Mouse (Mus musculus): ENCODE results near the gene Slc7a8.

The Slc7a8 gene

DNA sequence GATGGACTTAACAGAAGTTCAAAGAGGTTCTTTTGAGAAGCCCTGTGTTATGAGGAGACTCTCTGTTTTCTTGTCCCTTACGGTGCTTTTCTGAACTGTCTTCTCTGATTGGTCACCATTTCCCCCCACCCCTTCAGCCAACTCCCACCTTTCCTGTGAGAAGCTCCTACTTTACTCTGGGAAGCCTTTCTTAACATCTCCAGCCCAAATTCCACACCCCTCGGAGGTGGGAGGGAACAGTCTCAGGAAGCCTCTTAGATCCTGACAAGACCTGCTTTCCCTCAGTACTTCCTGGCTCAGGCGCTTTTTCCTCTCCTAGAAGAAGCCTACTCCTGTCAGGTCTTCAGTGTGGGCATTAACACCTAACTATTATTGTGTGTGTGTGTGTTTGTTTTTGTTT lies 82.2 kb downstream of the Slc7a8 start:
- no peak for DNase-seq (ENCODE audit: low spot score)

DNA sequence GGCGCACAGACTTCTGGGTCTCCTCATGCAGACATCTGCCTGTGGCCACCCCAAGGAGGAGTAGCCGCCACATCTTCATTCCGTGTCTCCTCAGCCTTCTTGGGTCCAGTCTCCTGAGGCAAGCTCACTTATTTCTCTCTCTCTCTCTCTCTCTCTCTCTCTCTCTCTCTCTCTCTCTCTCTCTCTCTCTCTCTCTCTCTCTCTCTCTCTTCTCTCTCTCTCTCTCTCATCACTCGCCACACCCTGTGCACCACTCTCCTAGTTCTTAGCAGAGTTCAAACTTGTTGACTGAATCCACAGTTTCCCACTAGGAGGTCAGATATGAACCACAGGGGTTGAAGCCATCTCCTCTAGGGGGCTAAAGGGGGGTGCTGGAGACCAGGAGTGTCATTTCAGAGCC lies 83.0 kb downstream of the Slc7a8 start, which contains the start of gene Gm29776:
Gm29776 (minus strand) TSS at position 101 of the 400 bp plus-strand sequence.
- no peak for DNase-seq (ENCODE audit: low spot score)

DNA sequence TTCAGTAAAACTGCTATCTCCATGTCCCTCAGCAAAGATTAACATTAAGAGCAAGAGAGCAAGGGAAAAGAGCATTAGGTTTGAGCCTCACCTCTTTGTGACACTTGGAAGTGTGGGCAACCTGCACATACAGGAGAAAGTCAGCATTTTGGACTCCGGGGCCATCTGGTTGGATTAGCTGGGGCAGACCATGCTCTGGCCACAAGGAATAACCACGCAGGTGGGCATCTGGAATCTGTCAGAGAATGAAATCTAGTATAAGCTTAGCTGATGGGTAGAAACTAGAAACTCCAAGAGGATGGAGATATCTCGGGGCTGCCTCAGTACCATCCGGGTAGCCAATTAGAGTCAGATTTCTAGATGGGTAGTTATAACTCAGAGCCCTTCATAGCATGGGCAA lies 85.0 kb downstream of the Slc7a8 start:
- DNase-seq (ENCODE audit: low spot score), result no peak

DNA sequence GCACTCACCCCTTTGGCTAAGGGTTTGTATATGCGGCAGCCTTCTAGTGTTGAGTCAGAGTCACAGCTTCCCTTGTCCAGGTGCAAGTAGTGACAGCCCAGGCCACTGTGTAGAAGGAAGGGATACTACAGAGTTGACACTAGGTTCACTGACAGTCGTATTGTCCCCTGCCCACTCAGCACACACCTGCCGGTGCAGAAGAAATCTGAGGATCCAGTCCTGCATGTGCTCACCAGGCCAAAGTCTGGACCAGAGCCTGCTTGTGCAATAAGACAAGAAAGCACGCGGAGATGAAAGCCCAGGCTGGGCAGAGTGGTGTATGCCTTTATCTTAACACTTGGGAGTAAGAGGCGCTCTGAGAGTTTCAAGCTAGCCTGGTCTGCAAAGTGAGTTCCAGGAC lies 86.7 kb downstream of the Slc7a8 start:
- no peak for DNase-seq (ENCODE audit: low spot score)

DNA sequence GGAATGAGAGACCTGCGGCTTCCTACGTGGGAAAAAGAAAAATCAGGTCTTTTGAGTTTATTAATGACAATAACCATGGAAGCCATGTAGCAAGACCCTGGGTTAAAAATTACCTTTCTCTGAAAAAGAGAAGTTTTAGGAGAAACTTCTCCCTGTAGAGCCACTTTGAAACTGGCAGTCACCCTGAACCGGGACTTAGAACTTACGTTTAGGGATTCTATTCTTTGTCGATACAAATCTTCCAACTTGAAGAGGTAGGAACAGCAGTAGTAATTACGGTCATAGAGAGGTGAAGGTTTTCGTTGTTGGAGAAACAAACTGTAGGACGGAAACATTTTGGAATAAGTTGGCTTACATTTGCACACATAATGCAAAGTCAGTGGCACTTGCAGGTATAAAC lies 94.5 kb downstream of the Slc7a8 start:
- DNase-seq (ENCODE audit: low spot score), result no peak

DNA sequence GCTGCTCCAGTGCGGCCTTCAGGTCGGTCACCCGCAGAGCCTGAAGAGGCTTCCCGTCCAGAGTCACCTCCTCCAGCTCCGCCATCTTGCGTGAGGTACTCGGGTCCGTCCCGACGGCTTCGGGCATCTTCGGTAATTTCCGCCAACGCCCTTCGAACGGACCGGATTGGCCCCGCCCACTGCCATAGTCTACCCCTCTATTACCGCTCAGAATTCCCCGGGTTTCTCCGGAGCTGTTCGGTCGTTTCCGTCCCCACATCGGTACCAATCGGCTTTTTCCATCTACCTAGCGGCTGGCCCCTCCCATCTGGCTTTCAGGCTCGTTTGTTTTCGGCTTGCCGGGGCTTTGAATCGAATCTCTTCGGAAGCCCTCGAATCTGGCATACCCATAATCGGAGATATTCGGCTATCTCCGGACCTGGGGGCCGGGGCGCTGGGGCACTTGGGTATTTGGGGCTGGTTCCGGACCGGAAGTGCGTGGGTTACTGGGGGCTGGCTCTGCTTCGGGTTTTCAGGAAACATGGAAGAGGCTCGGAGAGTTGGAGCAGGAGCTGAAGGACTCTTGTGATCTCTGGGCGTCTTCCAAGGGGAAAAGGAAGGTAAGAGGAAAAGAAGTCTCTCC lies 95.1 kb downstream of the Slc7a8 start, which contains the start of gene Acin1:
Acin1 (minus strand) TSS at position 410 of the 622 bp plus-strand sequence.
- peak; percentile 100 for DNase-seq (ENCODE audit: low spot score)

DNA sequence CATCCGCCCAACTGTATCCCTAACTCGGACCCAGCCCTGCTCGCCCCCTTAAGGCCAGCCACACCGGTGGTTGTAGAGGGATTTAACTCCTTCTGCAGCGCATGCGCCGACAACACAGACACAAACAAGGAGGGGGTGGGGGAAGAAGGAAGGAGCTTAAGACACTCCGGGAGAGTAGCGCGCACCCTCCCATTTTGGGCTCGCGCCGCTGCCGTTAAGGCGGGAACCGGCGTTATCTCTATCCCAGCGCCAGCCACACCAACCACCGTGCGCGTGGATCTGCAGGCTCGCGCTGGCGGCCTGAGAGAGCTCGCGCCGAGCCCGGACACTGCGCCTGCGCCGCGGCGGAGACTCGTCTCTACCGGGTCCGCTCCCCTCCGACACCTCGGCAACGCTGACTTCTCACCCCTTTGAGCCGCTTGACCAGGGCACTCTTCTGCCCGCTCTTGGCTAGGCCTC lies 95.7 kb downstream of the Slc7a8 start, which contains the start of gene 1700123O20Rik:
1700123O20Rik (plus strand) TSS at position 154 of the 459 bp plus-strand sequence.
- no peak for DNase-seq (ENCODE audit: low spot score)

DNA sequence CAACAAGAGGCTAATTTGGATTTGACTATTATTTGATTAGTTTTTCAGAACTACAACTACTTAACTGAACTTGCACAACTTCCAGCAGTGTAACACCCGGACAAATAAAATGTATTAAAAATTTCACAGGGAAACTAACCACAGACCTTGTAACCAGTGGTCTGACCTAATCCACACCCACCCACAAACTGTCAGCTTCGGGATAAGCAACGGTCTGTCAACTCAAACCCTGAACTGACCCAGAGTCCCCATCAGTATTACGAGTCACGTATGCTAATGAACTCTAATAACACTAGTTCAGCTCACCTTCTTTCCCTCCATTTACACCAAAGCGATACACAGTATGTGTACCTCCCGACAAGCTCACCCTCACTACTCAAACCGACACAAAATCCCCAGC lies 96.3 kb downstream of the Slc7a8 start:
- no peak for DNase-seq (ENCODE audit: low spot score)

DNA sequence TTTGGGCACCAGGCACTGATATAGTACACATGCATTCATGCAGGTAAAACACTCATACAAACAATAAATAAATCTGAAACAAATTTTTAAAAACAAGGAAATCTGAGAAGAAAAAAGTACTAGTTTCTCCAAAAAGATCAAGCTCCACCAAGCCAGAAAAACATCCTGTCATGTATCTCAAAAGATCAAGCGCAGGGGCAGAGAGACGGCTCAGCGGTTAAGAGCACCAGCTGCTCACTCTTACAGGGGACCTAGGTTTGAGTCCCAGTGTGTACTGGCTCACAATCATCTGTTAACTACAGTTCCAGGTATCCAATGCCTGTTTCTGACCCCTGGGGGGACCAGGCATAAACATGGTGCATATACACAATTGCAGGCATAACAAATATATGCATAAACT lies 99.3 kb downstream of the Slc7a8 start:
- no peak for DNase-seq (ENCODE audit: low spot score)

DNA sequence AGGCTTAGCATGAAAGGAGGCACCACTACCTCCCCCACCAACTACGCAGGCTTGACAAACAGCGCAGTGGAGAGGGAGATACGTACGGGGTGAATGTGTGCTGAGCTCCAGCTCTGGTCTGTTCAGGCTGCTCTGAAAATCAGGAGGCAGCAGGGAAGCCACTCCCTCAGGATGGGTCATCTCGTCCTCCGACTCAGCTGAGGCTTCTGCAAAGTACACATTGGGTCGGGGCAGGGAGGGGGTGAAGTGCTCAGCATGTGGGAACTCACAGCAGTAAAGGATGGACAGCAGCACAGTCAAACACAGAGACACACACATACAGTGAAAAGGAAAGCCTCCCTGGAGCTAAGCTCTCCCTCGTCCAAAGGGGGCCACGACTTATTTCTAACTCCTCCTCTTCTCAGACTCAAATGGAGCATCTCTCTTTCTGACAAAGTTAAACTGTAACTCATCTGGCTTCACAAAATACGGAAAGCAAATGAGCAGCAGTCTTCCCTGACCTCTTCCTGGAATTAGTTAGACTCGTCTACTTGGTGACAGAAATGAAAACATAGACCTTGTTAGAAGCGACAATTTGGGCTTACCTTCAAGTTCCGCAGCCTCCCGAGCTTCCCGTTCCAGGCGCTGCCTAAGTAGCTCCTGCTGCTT lies 103.0 kb downstream of the Slc7a8 start:
- no peak for DNase-seq (ENCODE audit: low spot score)

DNA sequence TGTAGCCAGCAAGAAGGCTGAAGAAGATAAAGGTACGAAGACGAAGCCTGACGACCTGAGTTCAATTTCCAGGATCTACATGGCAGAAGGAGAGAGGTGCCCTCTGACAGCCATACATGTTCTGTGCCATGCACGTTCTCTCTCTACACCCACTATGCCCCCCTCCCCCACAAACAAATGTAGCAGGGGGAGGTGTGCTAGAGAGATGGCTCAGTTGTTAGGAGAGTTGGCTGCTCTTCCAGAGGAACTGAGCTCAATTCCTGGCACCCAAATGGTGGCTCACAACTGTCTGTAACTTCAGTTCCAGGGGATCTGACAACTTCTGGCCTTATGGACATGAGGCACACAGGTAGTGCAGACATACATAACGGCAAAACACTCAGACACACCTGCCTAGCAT lies 105.5 kb downstream of the Slc7a8 start:
- DNase-seq (ENCODE audit: low spot score), result no peak

DNA sequence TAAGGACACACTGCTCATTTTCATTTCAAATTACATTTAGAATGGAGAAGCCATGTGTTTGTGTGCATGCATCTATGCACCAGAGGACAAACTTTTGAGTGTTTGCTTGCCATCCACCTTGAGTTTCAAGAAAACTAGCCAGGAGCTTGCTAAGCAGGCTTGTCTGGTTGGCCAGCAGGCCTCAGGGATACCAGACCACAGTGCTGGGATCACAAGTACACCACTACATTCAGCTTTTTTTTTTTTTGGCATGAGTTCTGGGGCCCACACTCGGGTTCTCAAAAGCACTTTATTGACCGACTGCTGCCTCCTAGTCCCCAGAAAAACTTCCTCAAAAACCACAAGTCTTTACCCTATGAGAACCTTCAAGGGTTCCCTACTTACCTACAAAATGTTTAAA lies 107.4 kb downstream of the Slc7a8 start:
- DNase-seq (ENCODE audit: low spot score), result no peak
